Mouse (Mus musculus) MEL (cell line): ENCODE measurements at regions not wholly inside any gene's neighbourhood (a gene's known extent, or its start where the extent isn't known, plus 50 kb on each side); places are given as distances from the start of the nearest gene placed in this dataset.

ENCODE experiments used
- DNase-seq: peaks from one replicate; pipeline ENCODE4 v3.0.0; 2011; ENCODE audit warnings: low read depth, low spot score
- H3K27ac ChIP-seq: 2 replicates; pipeline ENCODE4 v1.5.1; 2012; ENCODE audit warnings: low read depth, mild to moderate bottlenecking, control low read depth, low read length, moderate library complexity; ENCODE audit not compliant: control insufficient read depth
- H3K27me3 ChIP-seq, 2 experiments: fragments of 150-350 bp in 1 of 2; sonication (generic) in 1 of 2; 2 replicates each; pipeline ENCODE4 v1.6.1; 2012; ENCODE audit warnings: low read length in 2 of 2, mild to moderate bottlenecking in 2 of 2, improper control_type of control experiment in 1 of 2, moderate library complexity in 1 of 2; ENCODE audit not compliant: insufficient read depth in 2 of 2, control insufficient read depth in 1 of 2
- H3K36me3 ChIP-seq, 2 experiments: 2 replicates each; pipeline ENCODE4 v1.6.1; 2012 to 2014; ENCODE audit warnings: low read length in 2 of 2, improper control_type of control experiment in 1 of 2, inconsistent platforms in 1 of 2, mild to moderate bottlenecking in 1 of 2; ENCODE audit not compliant: insufficient read depth in 2 of 2, control insufficient read depth in 1 of 2
- H3K4me1 ChIP-seq, 2 experiments: fragments of 150-350 bp in 1 of 2; sonication (generic) in 1 of 2; 2 replicates each; pipeline ENCODE4 v1.6.1; 2012; ENCODE audit warnings: low read length in 2 of 2, improper control_type of control experiment in 1 of 2, mild to moderate bottlenecking in 1 of 2; ENCODE audit not compliant: insufficient read depth in 2 of 2, control insufficient read depth in 1 of 2
- H3K4me3 ChIP-seq, 2 experiments: fragments of 150-350 bp in 1 of 2; sonication (generic) in 1 of 2; 2 replicates each; pipeline ENCODE4 v1.5.1; 2012; ENCODE audit warnings: low read depth in 2 of 2, low read length in 2 of 2, mild to moderate bottlenecking in 2 of 2, moderate library complexity in 2 of 2, control low read depth in 1 of 2, improper control_type of control experiment in 1 of 2; ENCODE audit not compliant: control insufficient read depth in 1 of 2, insufficient read depth in 1 of 2
- H3K79me2 ChIP-seq: 2 replicates; pipeline ENCODE4 v1.6.1; 2012; ENCODE audit warnings: mild to moderate bottlenecking, low read length, moderate library complexity; ENCODE audit not compliant: control insufficient read depth, poor library complexity, insufficient read depth
- H3K9ac ChIP-seq: 2 replicates; pipeline ENCODE4 v1.6.1; 2012; ENCODE audit warnings: low read depth, mild to moderate bottlenecking, control low read depth, low read length, moderate library complexity; ENCODE audit not compliant: control insufficient read depth, poor library complexity, severe bottlenecking
- H3K9me3 ChIP-seq: fragments of 150-350 bp; sonication (generic); replicated peaks from 2 replicates; pipeline ENCODE4 v1.6.1; 2012; ENCODE audit warnings: mild to moderate bottlenecking, low read length, improper control_type of control experiment, moderate library complexity; ENCODE audit not compliant: insufficient read depth
- BHLHE40 ChIP-seq: IDR thresholded peaks from 2 replicates; pipeline ENCODE4 v1.6.1; 2012; ENCODE audit warnings: low read depth, mild to moderate bottlenecking, inconsistent platforms, low read length, improper control_type of control experiment, borderline replicate concordance
- E2F4 ChIP-seq: IDR thresholded peaks from 2 replicates; pipeline ENCODE4 v1.6.1; 2011; ENCODE audit warnings: low read depth, low read length, improper control_type of control experiment, borderline replicate concordance
- EP300 ChIP-seq, 2 experiments: IDR thresholded peaks; 2 replicates each; pipeline ENCODE4 v1.6.1; 2011; ENCODE audit warnings: improper control_type of control experiment in 2 of 2, low read length in 2 of 2, low read depth in 1 of 2, mild to moderate bottlenecking in 1 of 2
- ETS1 ChIP-seq: IDR thresholded peaks from 2 replicates; pipeline ENCODE4 v1.6.1; 2012; ENCODE audit warnings: low read depth, mild to moderate bottlenecking, inconsistent platforms, low read length, improper control_type of control experiment, moderate library complexity
- GATA1 ChIP-seq: IDR thresholded peaks from 2 replicates; pipeline ENCODE4 v1.6.1; 2011; ENCODE audit warnings: low read depth, low read length, improper control_type of control experiment
- HCFC1 ChIP-seq: IDR thresholded peaks from 2 replicates; pipeline ENCODE4 v1.6.1; 2012; ENCODE audit warnings: low read depth, mild to moderate bottlenecking, inconsistent platforms, low read length, improper control_type of control experiment, moderate library complexity
- KAT2A ChIP-seq: conservative IDR thresholded peaks from 2 replicates; pipeline ENCODE4 v1.6.1; 2012; ENCODE audit warnings: low read depth, low read length, improper control_type of control experiment, inconsistent platforms
- MYB ChIP-seq: IDR thresholded peaks from 2 replicates; pipeline ENCODE4 v1.6.1; 2011; ENCODE audit warnings: mild to moderate bottlenecking, low read depth, low read length, improper control_type of control experiment
- POLR2AphosphoS5 ChIP-seq: IDR thresholded peaks from 2 replicates; pipeline ENCODE4 v1.6.1; 2012; ENCODE audit warnings: low read depth, borderline replicate concordance, mild to moderate bottlenecking, inconsistent platforms, low read length, moderate library complexity, mixed read lengths
- RCOR1 ChIP-seq: IDR thresholded peaks from 2 replicates; pipeline ENCODE4 v1.6.1; 2012; ENCODE audit warnings: low read depth, mild to moderate bottlenecking, inconsistent platforms, low read length, improper control_type of control experiment
- SMC3 ChIP-seq: IDR thresholded peaks from 2 replicates; pipeline ENCODE4 v1.6.1; 2011; ENCODE audit warnings: low read depth, low read length, improper control_type of control experiment
- TBP ChIP-seq: IDR thresholded peaks from 2 replicates; pipeline ENCODE4 v1.8.0; 2011; ENCODE audit warnings: low read depth, low read length, improper control_type of control experiment
- UBTF ChIP-seq: IDR thresholded peaks from 2 replicates; pipeline ENCODE4 v1.6.1; 2012; ENCODE audit warnings: low read depth, mild to moderate bottlenecking, inconsistent platforms, low read length, improper control_type of control experiment, moderate library complexity, borderline replicate concordance; ENCODE audit not compliant: insufficient read depth
- ZC3H11A ChIP-seq: IDR thresholded peaks from 2 replicates; pipeline ENCODE4 v1.6.1; 2012; ENCODE audit warnings: low read depth, mild to moderate bottlenecking, inconsistent platforms, low read length, improper control_type of control experiment
- ZNF384 ChIP-seq: IDR thresholded peaks from 2 replicates; pipeline ENCODE4 v1.6.1; 2012; ENCODE audit warnings: low read depth, mild to moderate bottlenecking, inconsistent platforms, low read length, improper control_type of control experiment

GRCm38 (mm10) chr13:32481444-32482058 lies 143.0 kb upstream of the Gmds start:
- TF ChIP-seq ZC3H11A = no peak
- no peak for TF ChIP-seq BHLHE40
- TF ChIP-seq TBP = no peak
- no peak for TF ChIP-seq KAT2A
- no peak for TF ChIP-seq E2F4
- no peak for TF ChIP-seq POLR2AphosphoS5
- TF ChIP-seq EP300 (IDR thresholded peaks at IDR 0.05; ENCODE audit: low read depth in 1 of 2, low read length in 2 of 2) = no peak
- TF ChIP-seq GATA1 = no peak
- TF ChIP-seq UBTF = no peak
- Histone ChIP-seq H3K79me2 (no peaks in the 10 kb centered on the region), H3K27ac (no peak overlapping the region), H3K27me3 (peaks cover 0 to 2% of the 10 kb centered on the region in 2 experiments; a peak in 1 of 4 replicates), H3K4me3 (no peak overlapping the region), H3K9ac (no peak overlapping the region), H3K9me3 (no peaks in the 10 kb centered on the region), H3K36me3 (no peaks in the 10 kb centered on the region), H3K4me1 (no peaks in the 10 kb centered on the region)
- no peak for DNase-seq

- no peak for TF ChIP-seq UBTF
- no peak for TF ChIP-seq RCOR1
- TF ChIP-seq EP300 (IDR thresholded peaks at IDR 0.05; ENCODE audit: low read depth in 1 of 2, low read length in 2 of 2) = no peak
- no peak for TF ChIP-seq GATA1
- TF ChIP-seq MYB = no peak
- no peak for TF ChIP-seq ETS1
- TF ChIP-seq ZNF384 = no peak
- TF ChIP-seq SMC3 = no peak
- no peak for TF ChIP-seq ZC3H11A
- TF ChIP-seq E2F4 = no peak
- TF ChIP-seq HCFC1 = no peak
- TF ChIP-seq, all 39 proteins: peak for 0
- no peak overlapping the region for H3K27ac ChIP-seq
- no peaks in the 10 kb centered on the region for H3K9me3 ChIP-seq
- no peaks in the 10 kb centered on the region for H3K4me1 ChIP-seq
- no peak overlapping the region for H3K4me3 ChIP-seq
- H3K27me3 ChIP-seq = peaks cover 0 to 2% of the 10 kb centered on the region in 2 experiments; a peak in 1 of 4 replicates
- H3K79me2 ChIP-seq = no peaks in the 10 kb centered on the region
- H3K36me3 ChIP-seq = no peaks in the 10 kb centered on the region
- no peak overlapping the region for H3K9ac ChIP-seq
- no peak for DNase-seq
Measured at GRCm38 (mm10) chr13:32480029-32480428, 141.5 kb upstream of the Gmds start.
